ENCODE assay signal across 10 mouse cellular contexts in the genomic region with DNA sequence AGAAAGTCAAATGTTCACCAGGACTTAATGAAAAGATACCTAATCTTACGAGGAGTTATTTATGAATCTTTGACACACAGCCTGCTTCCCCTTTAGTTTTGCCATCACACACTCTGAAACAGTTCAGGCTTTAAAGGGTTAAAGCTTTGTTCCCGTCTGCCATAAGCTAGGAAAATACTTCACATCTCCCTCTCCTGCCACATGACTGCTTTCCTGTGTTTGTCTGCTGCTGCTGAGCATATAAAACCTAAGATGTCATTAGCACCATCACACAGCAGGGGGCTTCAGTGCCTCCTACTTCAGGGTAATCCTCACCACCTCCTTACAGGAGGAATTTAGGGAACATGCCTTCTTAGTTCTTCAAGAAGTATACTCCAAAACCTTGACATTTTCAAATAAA. TPM values are rescaled to one million over a fixed set of nuclear protein-coding genes. Genes with fewer than 3 reads are reported as not detected.
DNase-seq lines count a peak whose midpoint lies in the region; ATAC-seq and TF ChIP-seq lines count a peak whose summit lies in the region.
"Had no signal": no experiment of that assay in that cellular context is flagged by ENCODE, and none has a peak within 500 bp of the region (broad histone marks: within the 10 kb centered on the region; RNA-seq: fewer than 3 reads in every experiment).

No protein-coding gene starts in this region.

- ATAC-seq in limb, embryonic 13.5 days (ENCODE audit: low FRiP score, low read depth), result peak; percentile 44; the same call in 1 of the 2 replicates
- no peak for ATAC-seq in kidney, embryonic 15.5 days (replicated peaks; ENCODE audit: low FRiP score)

- WGBS in limb, embryonic 13.5 days, result 27% methylated on average over 2 of the region's 2 CpGs
- 26% methylated on average over 2 of the region's 2 CpGs for WGBS in kidney, embryonic 15.5 days

- H3K9ac ChIP-seq in limb, embryonic 13.5 days, result no peak overlapping the region
- no peak overlapping the region for H3K9ac ChIP-seq in kidney, embryonic 15.5 days
- H3K9ac ChIP-seq: embryonic facial prominence, embryonic 15.5 days had no signal

- no peak overlapping the region for H3K4me2 ChIP-seq in limb, embryonic 13.5 days (replicated peaks)
- H3K4me2 ChIP-seq in kidney, embryonic 15.5 days, result no peak overlapping the region
- H3K4me2 ChIP-seq: embryonic facial prominence, embryonic 15.5 days had no signal

- H3K27ac ChIP-seq in cortical plate, adult 2 months (ENCODE audit: insufficient read depth, low read length), result no peak overlapping the region
- H3K27ac ChIP-seq in limb, embryonic 13.5 days, result no peak overlapping the region
- no peak overlapping the region for H3K27ac ChIP-seq in kidney, embryonic 15.5 days
- H3K27ac ChIP-seq: embryonic facial prominence, embryonic 15.5 days; heart, embryonic 10.5 days had no signal

- no peak for TF ChIP-seq POLR2A in cortical plate, adult 2 months (IDR thresholded peaks at IDR 0.05; ENCODE audit: extremely low read depth, insufficient read depth, low read length)

- H3K36me3 ChIP-seq in limb, embryonic 13.5 days, result no peaks in the 10 kb centered on the region
- no peaks in the 10 kb centered on the region for H3K36me3 ChIP-seq in kidney, embryonic 15.5 days
- H3K36me3 ChIP-seq: embryonic facial prominence, embryonic 15.5 days; heart, embryonic 10.5 days had no signal

- 0 out of 2 replicates have a peak, but pooled peaks have one; percentile 4 for TF ChIP-seq CTCF in cortical plate, adult 2 months (IDR thresholded peaks at IDR 0.05; ENCODE audit: extremely low read depth, insufficient read depth, low read length)

- peaks cover 4% of the 10 kb centered on the region; the same call in 1 of the 2 replicates for H3K4me1 ChIP-seq in cortical plate, adult 2 months (ENCODE audit: control insufficient read depth, insufficient read depth, low read length)
- peaks cover 7% of the 10 kb centered on the region; the same call in 1 of the 2 replicates for H3K4me1 ChIP-seq in limb, embryonic 13.5 days
- peaks cover 6% of the 10 kb centered on the region for H3K4me1 ChIP-seq in kidney, embryonic 15.5 days

- H3K9me3 ChIP-seq in limb, embryonic 13.5 days, result 0 out of 2 replicates have a peak, but pooled peaks cover 7% of the 10 kb centered on the region
- H3K9me3 ChIP-seq in kidney, embryonic 15.5 days (replicated peaks), result no peaks in the 10 kb centered on the region
- H3K9me3 ChIP-seq: embryonic facial prominence, embryonic 15.5 days; heart, embryonic 10.5 days had no signal

- intact Hi-C loops in left cerebral cortex, postnatal 10 days (cut with DNase I), result no loop called here

- peak; percentile 45 to 48 for DNase-seq in left cerebral cortex, postnatal 10 days (ENCODE audit: extremely low spot score in 1 of 2, low spot score in 2 of 2)
- DNase-seq in left cerebral cortex, adult 8-10 months (ENCODE audit: low spot score in 2 of 2), result no peak
- peak; percentile 37 for DNase-seq in R1 (ENCODE audit: low read depth, low spot score)
- no peak for DNase-seq in c-Kit-positive CD71-positive TER-119-positive erythroid progenitor cells, embryonic 14.5 days (ENCODE audit: low spot score)

- H3K4me3 ChIP-seq in cortical plate, adult 2 months (ENCODE audit: insufficient read depth, low read length), result no peak overlapping the region
- H3K4me3 ChIP-seq in limb, embryonic 13.5 days, result no peak overlapping the region
- H3K4me3 ChIP-seq in kidney, embryonic 15.5 days (replicated peaks), result no peak overlapping the region
- H3K4me3 ChIP-seq: embryonic facial prominence, embryonic 15.5 days; heart, embryonic 10.5 days had no signal

- peaks cover 21% of the 10 kb centered on the region for H3K27me3 ChIP-seq in limb, embryonic 13.5 days
- peaks cover 28% of the 10 kb centered on the region for H3K27me3 ChIP-seq in kidney, embryonic 15.5 days

RNA-seq across cellular contexts. Expression of gene Cadm2, which starts 6.8 kb away (rescaled TPM):
- total RNA-seq in left cerebral cortex, postnatal 10 days (2021), result 100 to 1,000 TPM; 299 to 327 TPM
- total RNA-seq in left cerebral cortex, adult 8-10 months (2022), result 100 to 1,000 TPM; 191 to 234 (median 200) TPM
- polyA plus RNA-seq in cortical plate, adult 2 months (2012; rRNA removed), result 72.3 and 75.0 TPM in 2 replicates
- polyA plus RNA-seq in limb, embryonic 13.5 days (2015; fragmentation: Nextera tagmentation; extraction: Ambion mirVana), result 3.2 and 3.4 TPM in 2 replicates
- polyA plus RNA-seq in kidney, embryonic 15.5 days (2015; fragmentation: Nextera tagmentation; extraction: Ambion mirVana), result 0.26 and 0.27 TPM in 2 replicates
- total RNA-seq: monocyte, adult 5-6 weeks had no signal

Comparison
In these comparisons a context has a peak if more than half of its experiments do, and no peak if none do; other contexts are left out.
1. DNase-seq: peak in left cerebral cortex, postnatal 10 days (2 of 2) and R1 (single experiment); none in left cerebral cortex, adult 8-10 months (0 of 2) and c-Kit-positive CD71-positive TER-119-positive erythroid progenitor cells, embryonic 14.5 days (single experiment).
2. RNA of gene Cadm2, which starts 6.8 kb away (polyA plus RNA-seq): 72.3 to 75.0 TPM in cortical plate, adult 2 months; 3.2 to 3.4 TPM in limb, embryonic 13.5 days and 0.26 to 0.27 TPM in kidney, embryonic 15.5 days; every median in the first group is over 10 times any median in the second.